Mouse (Mus musculus) embryonic facial prominence, embryonic 10.5 days (tissue): ENCODE results near the gene Kdm2a. TPM values are rescaled to one million over a fixed set of nuclear protein-coding genes. Genes with fewer than 3 reads are reported as not detected.

ENCODE experiments used
- DNase-seq: peaks from one replicate; pipeline ENCODE4 v3.0.0-alpha.2; 2017; ENCODE audit warnings: low spot score
- H3K27ac ChIP-seq: fragments of 300-500 bp; sonication (generic); replicated peaks from 2 replicates; pipeline ENCODE4 v1.5.1; 2016; ENCODE audit warnings: mild to moderate bottlenecking
- H3K27me3 ChIP-seq: fragments of 300-500 bp; sonication (generic); replicated peaks from 2 replicates; pipeline ENCODE4 v1.6.1; 2016; ENCODE audit warnings: low read depth, mild to moderate bottlenecking; ENCODE audit not compliant: poor library complexity, severe bottlenecking
- H3K36me3 ChIP-seq: fragments of 300-500 bp; sonication (generic); replicated peaks from 2 replicates; pipeline ENCODE4 v1.6.1; 2016; ENCODE audit warnings: mild to moderate bottlenecking, moderate library complexity
- H3K4me1 ChIP-seq: fragments of 300-500 bp; sonication (generic); 2 replicates; pipeline ENCODE4 v1.6.1; 2016
- H3K4me3 ChIP-seq: fragments of 300-500 bp; sonication (generic); 2 replicates; pipeline ENCODE4 v1.5.1; 2016; ENCODE audit warnings: mild to moderate bottlenecking, moderate library complexity
- H3K9me3 ChIP-seq: fragments of 300-500 bp; sonication (generic); 2 replicates; pipeline ENCODE4 v1.6.1; 2016; ENCODE audit warnings: mild to moderate bottlenecking
- WGBS: fragments of 180-500 bp; shearing (Covaris S2); methylation state at CpG from one replicate; pipeline ENCODE4 v1.1.7; 2016; 5-methylcytosine and 5-hydroxymethylcytosine counted together
- polyA plus RNA-seq: library from polyadenylated mRNA; unstranded; fragments of >200 nt; fragmentation: Nextera tagmentation; extraction: Ambion mirVana; gene quantifications from 2 replicates; pipeline ENCODE4 v1.2.1, GENCODE M21; 2016

Gene Kdm2a
- polyA plus RNA-seq, 1 experiment from 2014 or later: 69.6 TPM

DNA sequence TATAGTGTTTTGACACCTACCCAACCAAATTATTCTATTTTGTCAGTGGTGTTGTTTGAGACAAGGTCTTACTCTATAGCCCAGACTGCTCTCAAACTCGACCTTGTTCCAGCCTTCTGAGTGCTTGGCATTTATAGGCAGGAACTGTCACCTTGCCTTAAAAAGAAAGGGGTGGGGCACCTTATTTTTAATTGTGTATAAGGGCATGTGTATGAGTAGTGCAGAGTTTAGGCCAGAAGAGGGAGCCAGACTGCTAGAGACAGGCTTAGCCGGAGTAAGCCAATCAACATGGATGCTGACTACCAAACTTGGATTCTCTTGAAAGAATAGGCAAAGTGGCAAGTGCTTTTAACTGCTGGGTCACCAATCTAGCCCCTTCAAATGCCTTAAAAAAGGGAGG, 59.9 kb downstream of the Kdm2a start:
- 37% methylated on average over 2 of the region's 2 CpGs for WGBS
- Histone ChIP-seq H3K4me1 (peaks cover 13% of the 10 kb centered on the region), H3K27ac (no peak overlapping the region), H3K4me3 (no peak overlapping the region), H3K36me3 (peaks cover 73% of the 10 kb centered on the region), H3K27me3 (no peaks in the 10 kb centered on the region), H3K9me3 (no peaks in the 10 kb centered on the region)
- DNase-seq: peak; percentile 42

DNA sequence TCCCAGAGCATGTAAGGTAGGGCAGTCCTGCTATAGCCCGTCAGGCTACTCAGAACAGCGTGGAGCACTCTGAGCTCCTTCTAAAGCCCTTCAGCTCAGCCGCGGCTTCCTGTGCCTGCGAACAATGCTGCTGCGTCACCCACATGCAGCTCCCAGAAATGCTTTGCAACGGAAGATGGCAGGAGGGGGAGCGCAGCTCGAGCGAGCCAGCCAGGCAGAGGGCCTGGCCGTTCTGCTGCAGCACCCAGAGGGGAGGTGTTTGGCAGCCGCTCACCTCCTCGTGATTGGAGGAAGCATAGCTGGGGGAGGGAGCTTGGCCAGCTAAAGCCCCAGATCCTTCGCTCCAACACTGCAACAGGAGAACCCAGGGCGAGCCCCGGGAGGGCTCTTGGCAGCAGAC, 64.3 kb downstream of the Kdm2a start:
- Histone ChIP-seq H3K36me3 (peaks cover 63% of the 10 kb centered on the region), H3K4me1 (peaks cover 27% of the 10 kb centered on the region), H3K27me3 (no peaks in the 10 kb centered on the region), H3K27ac (peak overlapping the region; percentile 91), H3K4me3 (peak overlapping the region; percentile 76), H3K9me3 (no peaks in the 10 kb centered on the region)
- DNase-seq: peak; percentile 95
- WGBS: under 1% methylated on average over 16 of the region's 16 CpGs

DNA sequence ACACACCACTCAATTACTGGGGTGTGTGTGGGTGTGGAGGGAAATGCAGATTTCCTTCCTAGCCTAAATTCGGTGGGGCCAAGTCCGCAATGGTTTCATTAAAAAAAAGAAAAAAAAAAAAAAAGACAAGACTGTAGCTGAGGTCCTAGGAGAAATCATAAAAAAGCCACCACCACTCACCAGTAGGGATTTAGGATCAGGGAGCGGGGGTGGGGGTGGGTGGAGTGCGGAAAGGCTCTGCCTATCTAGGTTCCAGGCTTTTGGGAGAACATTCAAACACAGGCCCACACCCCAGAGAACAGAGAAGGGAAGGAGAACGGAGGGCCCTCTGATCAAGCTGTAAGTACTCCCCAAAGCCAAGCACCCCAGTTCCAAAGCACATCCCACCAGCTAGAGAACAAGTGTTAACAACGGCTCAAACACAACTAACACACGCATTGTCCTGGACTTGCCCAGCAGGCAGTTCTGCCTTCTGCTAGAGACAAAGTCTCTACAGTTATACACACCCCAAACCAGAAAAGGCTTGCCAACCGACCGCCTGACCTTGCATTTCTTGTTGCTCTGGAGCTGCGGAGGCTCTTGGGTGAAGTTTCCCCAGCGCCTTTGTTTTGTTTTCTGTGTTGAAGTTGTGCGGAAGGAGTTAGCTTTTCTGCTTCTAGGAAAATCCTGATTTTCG, 64.8 kb downstream of the Kdm2a start:
- under 1% methylated on average over 13 of the region's 13 CpGs for WGBS
- Histone ChIP-seq H3K4me1 (peaks cover 27% of the 10 kb centered on the region), H3K4me3 (peak overlapping the region; percentile 76), H3K36me3 (peaks cover 63% of the 10 kb centered on the region), H3K27me3 (no peaks in the 10 kb centered on the region), H3K9me3 (no peaks in the 10 kb centered on the region), H3K27ac (peak overlapping the region; percentile 91)
- DNase-seq: no peak

- H3K9me3 ChIP-seq: no peaks in the 10 kb centered on the region
- peak; percentile 54 for DNase-seq
- H3K4me3 ChIP-seq: peak overlapping the region; percentile 76
- peaks cover 67% of the 10 kb centered on the region for H3K36me3 ChIP-seq
- peaks cover 27% of the 10 kb centered on the region for H3K4me1 ChIP-seq
- 0% methylated on average over 4 of the region's 4 CpGs for WGBS
- H3K27ac ChIP-seq: peak overlapping the region; percentile 91
- no peaks in the 10 kb centered on the region for H3K27me3 ChIP-seq
Measured at GRCm38 (mm10) chr19:4332653-4333052, 65.4 kb downstream of the Kdm2a start.

GRCm38 (mm10) chr19:4331273-4331672, 66.8 kb downstream of the Kdm2a start:
- H3K9me3 ChIP-seq: no peaks in the 10 kb centered on the region
- WGBS: 92% methylated on average over 3 of the region's 3 CpGs
- H3K36me3 ChIP-seq: peaks cover 68% of the 10 kb centered on the region
- no peak overlapping the region for H3K4me3 ChIP-seq
- H3K27me3 ChIP-seq: no peaks in the 10 kb centered on the region
- peaks cover 27% of the 10 kb centered on the region for H3K4me1 ChIP-seq
- DNase-seq: no peak
- no peak overlapping the region for H3K27ac ChIP-seq

DNA sequence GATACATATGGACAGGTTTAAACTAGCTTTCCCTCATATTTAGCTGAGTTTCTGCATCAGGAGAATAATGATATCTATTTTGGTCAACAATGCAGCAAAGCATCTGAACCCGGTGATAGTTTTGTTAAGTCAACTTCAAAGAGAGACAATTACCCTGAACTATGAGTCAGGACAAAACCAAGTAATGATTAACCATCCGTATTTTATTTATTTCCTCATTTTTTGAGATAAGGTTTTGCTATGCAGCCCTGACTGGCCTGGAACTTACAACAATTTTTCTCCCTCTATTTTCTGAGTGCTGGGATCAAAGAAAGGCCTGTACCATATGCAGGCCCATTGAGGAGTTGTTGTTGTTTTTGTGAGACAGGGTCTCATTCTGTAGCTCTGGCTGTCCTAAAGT, 67.5 kb downstream of the Kdm2a start:
- Histone ChIP-seq H3K36me3 (peaks cover 73% of the 10 kb centered on the region), H3K27me3 (no peaks in the 10 kb centered on the region)
- 94% methylated on average over 2 of the region's 2 CpGs for WGBS

DNA sequence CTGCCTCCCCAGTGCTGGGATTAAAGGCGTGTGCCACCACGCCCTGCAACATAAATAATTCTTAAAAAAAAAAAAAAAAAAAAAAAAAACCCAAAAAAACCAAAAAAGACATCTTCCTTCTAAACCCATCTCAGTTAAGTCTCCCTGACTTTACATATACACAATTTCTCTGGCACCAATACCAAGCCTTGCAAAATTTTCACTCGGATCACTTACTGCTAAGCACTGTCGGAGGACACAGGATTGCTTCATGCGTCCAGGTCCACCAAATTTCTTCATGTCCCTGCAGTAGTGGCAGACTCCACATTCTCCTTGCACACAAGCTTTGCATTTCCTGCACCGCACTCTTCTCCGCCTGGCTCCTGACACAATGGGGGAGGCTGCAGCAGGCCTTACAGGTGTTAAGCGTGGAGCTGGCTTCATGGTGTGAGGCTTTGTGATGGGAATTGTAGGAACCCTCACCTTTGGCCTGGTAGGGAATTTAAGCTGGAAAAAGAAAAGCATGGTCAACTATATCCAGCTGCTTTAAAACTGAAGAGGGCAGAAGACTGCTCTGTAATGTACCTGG, 69.3 kb downstream of the Kdm2a start:
- Histone ChIP-seq H3K9me3 (no peaks in the 10 kb centered on the region), H3K4me3 (no peak overlapping the region), H3K36me3 (peaks cover 83% of the 10 kb centered on the region), H3K27me3 (no peaks in the 10 kb centered on the region), H3K4me1 (peaks cover 16% of the 10 kb centered on the region), H3K27ac (no peak overlapping the region)
- WGBS: 94% methylated on average over 8 of the region's 8 CpGs
- DNase-seq: no peak

More for the DNA sequence above, 67.5 kb downstream of the Kdm2a start:
- no peak overlapping the region for H3K4me3 ChIP-seq
- H3K9me3 ChIP-seq: no peaks in the 10 kb centered on the region
- no peak overlapping the region for H3K27ac ChIP-seq
- no peak for DNase-seq
- peaks cover 27% of the 10 kb centered on the region for H3K4me1 ChIP-seq

GRCm38 (mm10) chr19:4326881-4327280, 71.2 kb downstream of the Kdm2a start:
- DNase-seq: no peak
- no peaks in the 10 kb centered on the region for H3K9me3 ChIP-seq
- 84% methylated on average over 1 of the region's 1 CpGs for WGBS
- H3K4me1 ChIP-seq: peaks cover 4% of the 10 kb centered on the region
- H3K36me3 ChIP-seq: peaks cover 100% of the 10 kb centered on the region
- H3K4me3 ChIP-seq: no peak overlapping the region
- no peak overlapping the region for H3K27ac ChIP-seq
- H3K27me3 ChIP-seq: no peaks in the 10 kb centered on the region

- Histone ChIP-seq H3K9me3 (no peaks in the 10 kb centered on the region), H3K27ac (no peak overlapping the region), H3K36me3 (peaks cover 99% of the 10 kb centered on the region), H3K4me1 (no peaks in the 10 kb centered on the region), H3K27me3 (no peaks in the 10 kb centered on the region), H3K4me3 (no peak overlapping the region)
- no peak for DNase-seq
- WGBS: 88% methylated on average over 3 of the region's 3 CpGs
Measured at GRCm38 (mm10) chr19:4326106-4326505, 72.0 kb downstream of the Kdm2a start.

DNA sequence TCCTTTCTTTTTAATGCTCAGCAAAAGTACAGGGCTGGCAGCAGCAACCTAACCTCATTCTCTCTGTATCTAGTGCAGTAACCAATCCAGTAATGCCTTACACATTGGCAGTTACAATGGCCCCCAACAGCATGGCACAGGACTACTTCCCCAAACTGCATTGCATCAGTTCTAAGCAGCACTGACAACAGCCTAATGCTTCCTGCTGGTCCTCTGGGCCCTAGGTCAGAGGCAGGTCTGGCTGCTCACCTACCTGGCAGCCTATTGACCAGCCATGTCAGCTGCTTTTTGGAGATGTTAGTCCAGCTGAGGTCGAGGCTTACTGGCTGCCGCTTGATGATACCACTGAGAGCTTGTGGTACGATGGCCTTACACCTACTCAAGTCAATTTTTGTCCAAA, 76.0 kb downstream of the Kdm2a start:
- no peak overlapping the region for H3K27ac ChIP-seq
- WGBS: 92% methylated on average over 3 of the region's 3 CpGs
- no peak overlapping the region for H3K4me3 ChIP-seq
- no peak for DNase-seq
- no peaks in the 10 kb centered on the region for H3K9me3 ChIP-seq
- no peaks in the 10 kb centered on the region for H3K27me3 ChIP-seq
- H3K36me3 ChIP-seq: peaks cover 99% of the 10 kb centered on the region
- no peaks in the 10 kb centered on the region for H3K4me1 ChIP-seq

DNA sequence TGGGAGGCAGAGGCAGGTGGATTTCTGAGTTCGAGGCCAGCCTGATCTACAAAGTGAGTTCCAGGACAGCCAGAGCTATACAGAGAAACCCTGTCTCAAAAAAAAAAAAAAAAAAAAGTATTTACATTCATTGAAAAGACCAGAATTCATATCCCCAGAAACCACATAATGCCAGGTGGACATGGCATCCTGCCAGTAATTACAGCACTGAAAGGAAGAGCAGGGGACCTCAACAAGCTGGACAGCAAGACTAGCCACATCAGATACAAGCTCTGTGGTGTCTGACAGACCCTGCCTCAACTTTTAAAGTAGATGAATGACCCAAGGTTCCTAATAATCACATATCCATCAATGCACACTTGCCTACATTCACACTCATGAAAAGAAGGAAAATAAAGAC, 76.5 kb downstream of the Kdm2a start:
- Histone ChIP-seq H3K27me3 (no peaks in the 10 kb centered on the region), H3K27ac (no peak overlapping the region), H3K36me3 (peaks cover 99% of the 10 kb centered on the region), H3K4me1 (no peaks in the 10 kb centered on the region), H3K4me3 (no peak overlapping the region), H3K9me3 (no peaks in the 10 kb centered on the region)
- 82% methylated on average over 1 of the region's 1 CpGs for WGBS
- DNase-seq: no peak

GRCm38 (mm10) chr19:4319272-4319671, 78.8 kb downstream of the Kdm2a start:
- H3K27ac ChIP-seq: no peak overlapping the region
- H3K4me1 ChIP-seq: no peaks in the 10 kb centered on the region
- 92% methylated on average over 4 of the region's 4 CpGs for WGBS
- peaks cover 88% of the 10 kb centered on the region for H3K36me3 ChIP-seq
- no peak for DNase-seq
- H3K4me3 ChIP-seq: no peak overlapping the region
- no peaks in the 10 kb centered on the region for H3K9me3 ChIP-seq
- H3K27me3 ChIP-seq: no peaks in the 10 kb centered on the region

DNA sequence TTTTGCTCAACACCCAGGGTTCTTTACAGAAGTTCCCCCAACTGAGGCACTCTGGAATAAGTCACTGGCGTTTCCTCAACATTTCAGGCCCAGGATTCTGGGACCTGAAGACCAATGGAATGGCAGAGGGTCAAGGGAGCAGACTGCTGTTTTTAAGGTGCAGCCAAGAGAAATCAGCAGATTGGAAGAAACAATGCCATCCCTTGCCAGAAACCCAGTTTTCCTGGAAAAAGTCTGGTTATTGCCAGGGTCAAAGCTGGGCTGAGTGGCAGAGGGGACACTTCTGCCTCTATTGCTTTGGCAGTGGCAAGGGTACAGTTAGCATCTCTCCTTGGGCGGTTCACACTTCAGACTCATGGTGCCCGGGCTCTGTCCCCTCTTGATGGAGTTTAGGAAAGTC, 80.9 kb downstream of the Kdm2a start:
- Histone ChIP-seq H3K9me3 (no peaks in the 10 kb centered on the region), H3K27me3 (no peaks in the 10 kb centered on the region), H3K4me3 (no peak overlapping the region), H3K27ac (no peak overlapping the region), H3K36me3 (peaks cover 72% of the 10 kb centered on the region), H3K4me1 (no peaks in the 10 kb centered on the region)
- DNase-seq: peak; percentile 6
- WGBS: 91% methylated on average over 3 of the region's 3 CpGs
